Mouse (Mus musculus): Measurements from ENCODE around the gene Shisa9.
"Not testable (repeated sequence)": the region's sequence is repeated elsewhere in the genome, so short reads cannot be mapped to it uniquely, and the experiment has no call there.

Shisa9 gene

DNA sequence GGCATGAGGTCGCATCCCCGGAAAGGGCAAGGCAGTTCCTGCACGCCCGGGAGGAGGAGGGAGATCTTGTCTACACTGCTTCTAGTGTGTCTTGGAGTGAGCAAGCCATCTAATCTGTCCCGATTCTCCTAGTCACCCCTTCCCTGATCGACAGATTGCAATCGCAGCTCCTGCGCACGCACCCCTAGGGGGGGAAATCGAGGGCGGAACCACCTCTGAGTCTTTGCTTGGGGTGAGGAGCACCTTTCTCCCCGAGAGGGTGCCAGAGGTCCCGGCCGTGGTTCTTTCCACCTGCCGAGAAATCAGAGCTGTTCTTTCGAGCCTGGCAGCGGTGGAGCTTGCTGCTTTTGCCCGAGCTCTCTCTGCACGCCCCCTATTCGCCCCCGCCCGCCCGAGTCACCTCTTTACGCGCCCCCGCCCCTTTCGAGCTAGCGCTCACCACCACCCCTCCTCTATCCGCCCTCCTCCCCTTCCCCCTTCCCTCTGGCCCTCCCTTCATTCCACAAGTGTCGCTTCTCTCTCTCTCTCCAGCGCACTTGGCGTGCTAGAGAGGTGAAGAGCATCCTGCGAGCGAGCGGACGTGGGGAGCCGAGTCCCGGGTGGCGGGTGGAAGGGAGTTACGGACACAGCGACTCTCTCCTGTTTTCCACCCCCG is at the start of gene Shisa9:
Gene Shisa9, plus strand, starts transcription at position 498 of the 655 bp plus-strand sequence.
- no peak for DNase-seq (ENCODE audit: low read depth)

DNA sequence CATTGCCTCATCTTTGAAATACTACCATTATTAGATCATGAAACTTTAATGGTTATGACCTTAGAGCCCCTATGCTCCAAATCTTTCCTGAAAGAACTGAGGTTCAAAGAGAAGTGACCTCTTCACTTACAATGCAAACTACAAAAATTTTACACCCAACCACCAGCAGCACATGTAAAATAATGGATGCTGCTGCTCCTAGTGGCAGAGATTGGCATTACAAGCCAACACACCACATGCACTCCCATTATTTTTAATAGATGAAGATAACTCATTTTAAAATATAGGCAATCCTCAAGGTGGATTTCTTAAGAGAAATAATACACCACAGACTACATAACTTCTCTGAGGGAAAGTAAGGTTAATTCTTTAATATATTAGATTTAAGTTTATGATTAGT is 43.4 kb upstream of the Shisa9 start:
- peak; percentile 39 for DNase-seq (ENCODE audit: low read depth)

DNA sequence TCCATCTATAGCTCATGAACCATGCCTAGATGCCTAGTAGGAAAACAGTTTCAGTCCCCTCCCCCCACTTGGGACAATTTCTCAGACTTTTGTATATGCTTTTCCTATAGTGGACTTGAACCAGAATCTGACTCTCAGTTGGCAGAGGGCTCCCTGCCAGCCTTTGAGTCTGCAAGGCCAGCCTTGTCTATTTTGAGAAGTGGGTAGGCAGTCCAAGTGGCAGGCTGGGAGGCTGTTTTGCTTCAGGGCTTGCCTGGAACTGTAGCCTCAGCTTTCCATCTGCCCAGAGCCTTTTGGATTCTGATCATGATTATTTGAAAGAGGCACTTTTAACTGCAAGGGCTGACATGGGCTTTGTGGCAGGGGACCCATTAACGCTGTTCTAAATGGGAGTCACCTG is 23.2 kb upstream of the Shisa9 start:
- no peak for DNase-seq (ENCODE audit: low read depth)

DNA sequence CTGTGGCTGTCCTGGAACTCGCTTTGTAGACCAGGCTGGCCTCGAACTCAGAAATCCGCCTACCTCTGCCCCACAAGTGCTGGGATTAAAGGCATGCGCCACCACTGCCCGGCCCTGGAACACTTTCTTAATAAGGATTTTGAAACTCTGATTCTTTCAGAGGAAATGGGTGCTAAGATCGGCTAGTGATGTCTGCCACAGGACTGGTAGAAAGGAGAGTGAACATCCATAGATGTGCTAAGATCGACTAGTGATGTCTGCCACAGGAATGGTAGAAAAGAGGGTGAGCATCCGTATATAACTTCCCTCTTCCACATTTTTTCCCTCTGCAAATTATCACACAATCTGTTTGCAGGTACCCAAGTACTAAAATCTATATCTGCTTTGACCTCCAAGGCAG is 17.9 kb upstream of the Shisa9 start:
- DNase-seq (ENCODE audit: low read depth), result peak; percentile 4

DNA sequence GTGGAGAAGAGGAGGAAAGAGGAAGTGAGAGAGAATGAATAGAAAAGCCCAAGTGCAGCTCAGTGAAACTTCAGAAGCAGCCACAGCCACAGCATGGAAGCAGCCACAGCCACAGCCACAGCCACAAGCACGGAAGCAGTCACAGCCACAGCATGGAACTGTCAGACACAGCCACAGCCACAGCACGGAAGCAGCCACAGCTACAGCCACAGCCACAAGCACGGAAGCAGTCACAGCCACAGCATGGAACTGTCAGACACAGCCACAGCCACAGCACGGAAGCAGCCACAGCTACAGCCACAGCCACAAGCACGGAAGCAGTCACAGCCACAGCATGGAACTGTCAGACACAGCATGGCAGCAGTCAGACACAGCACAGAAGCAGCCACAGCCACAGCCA is 17.1 kb upstream of the Shisa9 start:
- DNase-seq (ENCODE audit: low read depth), result not testable (repeated sequence)

DNA sequence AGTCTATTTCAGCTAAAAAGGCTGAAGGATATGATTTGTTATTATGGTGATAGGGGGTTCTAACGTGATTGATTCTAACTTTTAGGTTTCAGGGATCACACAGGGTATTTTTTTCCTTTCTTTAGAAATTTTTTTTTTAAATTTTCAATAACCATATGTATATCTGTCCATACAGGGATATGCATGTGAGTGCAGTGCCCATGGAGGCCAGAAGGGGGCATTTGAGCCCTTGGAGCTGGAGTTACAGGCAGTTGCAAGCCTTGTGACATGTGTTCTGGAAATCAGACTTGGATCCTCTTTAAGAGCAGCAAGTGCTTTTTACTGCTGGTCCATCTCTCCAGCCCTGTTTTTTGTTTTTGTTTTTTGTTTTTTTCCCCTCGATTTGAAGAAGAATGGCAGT is 16.3 kb upstream of the Shisa9 start:
- DNase-seq (ENCODE audit: low read depth), result no peak

DNA sequence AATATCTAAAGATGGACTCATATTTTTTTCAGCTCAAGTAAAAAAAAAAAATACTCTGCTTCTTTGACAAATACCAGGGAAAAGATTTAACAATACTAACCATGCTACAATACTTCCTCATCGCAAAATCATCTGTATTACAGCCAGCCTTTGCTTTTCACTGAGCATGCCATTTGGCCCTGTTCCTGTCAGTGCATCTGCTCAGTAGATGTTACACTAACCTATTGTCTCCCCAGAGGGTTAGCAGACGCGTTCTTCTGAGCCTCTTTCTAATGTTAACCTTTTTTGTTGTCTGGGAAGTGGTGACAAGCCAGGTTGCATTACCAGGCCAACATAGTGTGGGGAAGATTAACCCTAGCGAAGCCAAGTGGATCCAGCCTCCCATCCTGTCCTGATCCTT is 10.2 kb upstream of the Shisa9 start:
- no peak for DNase-seq (ENCODE audit: low read depth)

DNA sequence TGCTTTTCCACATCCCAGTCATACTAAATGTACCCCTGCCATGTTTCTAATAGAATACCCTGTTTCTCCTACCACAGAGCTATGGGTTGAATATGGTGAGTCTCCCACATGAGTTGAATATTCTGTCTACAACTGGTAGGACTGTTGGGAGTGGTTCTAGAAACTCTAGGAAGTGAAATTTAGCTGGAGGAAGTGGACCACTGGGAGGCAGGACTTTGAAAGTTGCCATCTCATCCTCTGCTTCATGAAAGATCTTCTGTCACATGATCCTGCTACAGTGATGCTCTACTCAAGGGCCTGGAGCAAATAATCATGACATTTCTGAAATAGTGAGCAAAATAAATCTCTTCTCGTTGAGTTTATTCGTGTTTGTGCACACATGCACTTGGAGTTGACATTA is 7.2 kb upstream of the Shisa9 start:
- no peak for DNase-seq (ENCODE audit: low read depth)

DNA sequence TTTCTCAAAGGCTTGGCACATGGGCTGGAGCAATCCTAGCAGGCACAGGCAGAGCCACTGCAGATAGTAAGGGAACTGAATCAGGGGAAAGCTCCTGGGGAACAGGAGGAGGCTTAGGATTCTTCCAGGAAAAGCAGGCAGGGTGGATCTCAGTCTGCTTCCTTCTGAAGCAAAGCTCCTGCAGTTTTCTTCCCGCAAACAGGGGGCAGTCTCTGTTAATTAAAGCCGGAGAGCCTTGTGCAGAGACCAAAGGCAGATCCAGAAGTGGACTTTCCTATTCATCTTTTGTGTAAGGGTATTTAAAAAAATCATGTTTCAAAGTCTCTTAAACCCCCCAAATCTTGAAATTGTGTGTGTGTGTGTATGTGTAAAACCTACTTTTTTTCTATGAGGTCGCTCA is 3.1 kb upstream of the Shisa9 start:
- DNase-seq (ENCODE audit: low read depth), result peak; percentile 4

DNA sequence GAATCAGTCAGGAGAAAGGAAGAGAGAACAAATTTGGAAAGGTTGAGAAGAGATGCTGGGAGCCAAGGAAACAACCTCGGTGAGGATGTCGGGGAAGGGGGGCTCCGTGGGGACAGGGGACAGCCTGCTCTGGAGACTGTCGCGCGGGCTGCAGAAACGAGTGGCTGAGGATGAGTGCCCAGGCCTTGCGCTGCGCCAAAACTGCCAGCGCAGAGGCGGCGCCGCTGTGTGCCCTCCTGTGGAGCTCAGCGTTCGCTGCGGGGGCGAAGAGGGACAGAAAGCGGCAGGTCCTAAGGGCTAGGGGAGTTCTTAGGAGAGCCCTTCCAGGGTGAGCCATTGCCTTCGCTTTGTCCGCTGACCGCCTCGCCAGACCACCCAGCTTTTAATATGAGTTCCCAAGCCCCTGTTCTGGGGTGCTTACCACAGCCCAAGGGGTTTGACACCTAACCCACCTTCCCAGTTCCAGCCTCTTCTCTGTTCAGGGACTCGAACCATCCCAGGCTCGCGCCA is 752 bp upstream of the Shisa9 start:
- DNase-seq (ENCODE audit: low read depth), result no peak

DNA sequence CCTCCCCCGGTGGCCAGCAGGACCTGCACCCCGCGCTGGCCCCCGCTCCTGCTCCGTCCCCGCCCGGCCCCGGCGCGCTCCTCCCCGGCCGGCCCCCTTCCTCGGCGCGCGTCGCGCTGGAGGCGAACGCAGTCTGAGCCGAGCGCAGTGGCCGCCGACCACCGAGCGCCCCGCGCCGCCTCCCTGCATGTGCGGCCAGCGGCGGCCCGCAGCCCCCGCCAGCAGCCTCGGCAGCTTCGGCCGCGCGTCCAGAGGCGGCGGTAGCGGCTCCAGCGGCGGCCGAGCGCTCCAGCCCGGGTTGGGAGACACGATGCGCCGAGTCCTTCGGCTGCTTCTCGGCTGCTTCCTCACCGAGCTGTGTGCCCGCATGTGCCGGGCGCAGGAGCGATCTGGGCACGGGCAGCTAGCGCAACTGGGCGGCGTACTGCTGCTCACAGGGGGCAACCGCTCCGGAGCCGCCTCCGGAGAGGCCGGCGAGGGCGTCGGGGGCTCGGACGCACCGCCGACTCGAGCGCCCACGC is 418 bp downstream of the Shisa9 start:
- no peak for DNase-seq (ENCODE audit: low read depth)

DNA sequence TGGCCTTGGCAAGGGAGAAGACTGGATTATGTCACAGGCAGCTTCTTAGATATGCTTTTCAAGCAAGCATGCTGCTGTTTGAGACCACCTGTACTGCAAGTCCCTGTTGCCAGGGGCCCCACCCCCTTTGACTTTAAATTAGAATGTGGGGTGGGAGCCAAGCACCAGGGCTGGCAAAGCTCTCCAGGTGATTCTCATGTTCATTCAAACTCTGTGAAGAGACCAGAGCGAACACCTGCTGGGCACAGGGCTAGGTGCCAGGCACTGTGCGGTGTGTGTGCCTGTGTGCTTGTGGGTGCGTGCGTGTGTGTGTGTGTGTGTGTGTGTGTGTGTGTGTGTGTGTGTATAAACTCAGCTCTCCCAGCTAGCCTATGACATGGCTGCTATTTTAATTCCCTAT is 3.1 kb downstream of the Shisa9 start:
- DNase-seq (ENCODE audit: low read depth), result no peak

DNA sequence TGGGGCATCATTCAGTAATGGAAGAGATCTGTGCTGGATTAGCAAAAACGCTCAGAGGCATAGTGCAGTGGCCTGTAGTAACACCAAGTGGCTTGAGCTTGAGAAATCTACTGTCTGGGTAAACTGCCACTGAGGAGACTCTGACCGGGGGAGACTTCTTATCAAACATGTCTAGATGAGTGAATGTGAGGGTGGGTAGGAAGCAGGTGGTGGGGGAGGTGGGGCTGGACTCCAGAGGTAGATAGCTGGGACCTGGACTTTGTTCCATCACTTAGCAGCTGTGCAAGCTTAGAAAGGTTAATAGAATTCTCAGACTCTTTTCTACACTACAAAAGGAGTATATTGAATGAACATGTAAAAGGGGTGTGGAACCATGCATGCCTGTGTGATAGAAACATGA is 21.3 kb downstream of the Shisa9 start:
- DNase-seq (ENCODE audit: low read depth), result no peak

DNA sequence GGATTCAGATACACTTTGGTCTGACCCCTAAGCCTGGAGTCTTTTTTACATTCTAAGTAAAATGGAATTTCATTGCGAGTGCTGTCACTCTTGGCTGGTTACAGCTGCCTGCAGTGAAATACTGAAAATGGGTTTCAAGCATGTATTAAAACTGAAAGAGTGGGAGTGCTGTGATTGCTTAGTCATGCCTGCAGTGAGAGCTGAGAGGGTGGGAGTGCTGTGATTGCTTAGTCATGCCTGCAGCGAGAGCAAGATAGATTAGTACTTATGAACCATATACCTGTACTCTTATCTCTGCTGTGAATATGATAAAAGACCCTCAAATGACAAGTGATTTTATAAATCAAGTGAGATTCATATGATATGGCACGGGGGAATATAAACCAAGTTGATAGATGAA is 26.2 kb downstream of the Shisa9 start:
- DNase-seq (ENCODE audit: low read depth), result no peak

DNA sequence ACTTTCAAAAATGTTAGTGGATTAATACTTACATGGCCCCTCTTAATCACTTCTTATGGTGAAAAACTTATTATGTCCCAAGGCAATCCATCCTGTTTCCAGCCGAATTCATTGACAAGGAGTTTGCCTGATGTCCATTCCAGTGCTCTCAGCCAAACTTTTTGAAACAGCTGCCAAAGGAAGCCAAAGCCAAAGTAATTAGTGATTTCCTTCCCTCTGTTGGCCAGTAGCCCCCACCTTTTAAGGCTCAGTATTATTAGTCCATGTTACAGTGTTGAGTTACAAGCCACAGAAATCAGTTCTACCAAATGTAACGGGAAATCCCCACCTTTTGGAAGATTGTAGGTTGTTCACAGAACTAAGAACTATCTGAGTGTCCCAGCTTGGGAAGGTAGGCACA is 28.8 kb downstream of the Shisa9 start:
- DNase-seq (ENCODE audit: low read depth), result no peak

DNA sequence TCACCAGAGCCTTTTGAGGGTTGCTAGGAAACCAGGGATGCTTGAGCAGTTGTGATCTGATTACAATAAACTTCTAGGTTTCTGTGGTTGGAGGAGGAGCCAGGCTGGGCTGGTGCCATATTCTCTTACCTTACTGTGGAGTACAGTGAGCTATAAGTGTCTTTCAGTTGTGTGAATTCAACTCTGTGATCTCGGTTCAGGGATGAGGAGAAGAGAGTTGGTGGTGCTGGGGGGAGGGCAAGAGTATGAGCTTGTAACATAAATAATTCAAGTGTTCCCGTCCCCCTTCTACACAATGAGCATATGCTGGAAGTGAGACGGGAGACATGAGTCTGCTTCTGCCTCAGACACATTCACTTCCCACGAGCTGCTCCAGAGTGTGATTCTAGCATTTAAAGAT is 30.6 kb downstream of the Shisa9 start:
- DNase-seq (ENCODE audit: low read depth), result no peak

DNA sequence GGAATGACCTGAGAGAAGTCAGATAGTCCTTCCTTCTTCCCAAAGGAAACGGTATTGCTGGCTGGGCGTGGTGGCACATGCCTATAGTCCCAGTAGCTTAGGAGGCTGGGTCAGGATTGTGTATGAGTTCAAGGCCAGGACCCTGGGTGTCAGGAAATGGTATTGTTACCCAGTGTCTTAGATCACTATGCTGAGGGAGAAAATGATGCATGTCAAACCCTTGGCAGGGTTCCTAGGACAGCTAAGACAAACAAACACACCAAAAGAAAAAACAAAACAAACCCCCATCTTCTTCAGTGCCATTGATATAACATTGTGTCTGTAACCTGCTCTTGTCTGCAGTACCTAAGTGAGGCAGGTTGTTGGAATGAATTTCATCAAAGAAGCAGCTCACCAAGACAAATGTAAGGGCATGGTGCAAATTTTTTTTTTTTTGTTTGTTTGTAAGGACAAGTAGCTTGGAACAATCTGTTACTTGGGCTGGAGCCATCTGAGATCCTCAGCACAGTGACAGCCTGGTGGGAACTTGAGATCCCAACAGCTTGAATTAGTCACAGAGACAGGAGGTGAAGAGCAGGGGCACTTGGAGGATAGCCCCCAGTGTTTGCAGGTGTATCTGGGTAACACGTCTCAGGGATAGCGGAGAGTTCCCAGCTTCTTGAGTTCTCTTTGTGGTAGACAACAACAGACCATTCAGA is 34.2 kb downstream of the Shisa9 start:
- DNase-seq (ENCODE audit: low read depth), result no peak

DNA sequence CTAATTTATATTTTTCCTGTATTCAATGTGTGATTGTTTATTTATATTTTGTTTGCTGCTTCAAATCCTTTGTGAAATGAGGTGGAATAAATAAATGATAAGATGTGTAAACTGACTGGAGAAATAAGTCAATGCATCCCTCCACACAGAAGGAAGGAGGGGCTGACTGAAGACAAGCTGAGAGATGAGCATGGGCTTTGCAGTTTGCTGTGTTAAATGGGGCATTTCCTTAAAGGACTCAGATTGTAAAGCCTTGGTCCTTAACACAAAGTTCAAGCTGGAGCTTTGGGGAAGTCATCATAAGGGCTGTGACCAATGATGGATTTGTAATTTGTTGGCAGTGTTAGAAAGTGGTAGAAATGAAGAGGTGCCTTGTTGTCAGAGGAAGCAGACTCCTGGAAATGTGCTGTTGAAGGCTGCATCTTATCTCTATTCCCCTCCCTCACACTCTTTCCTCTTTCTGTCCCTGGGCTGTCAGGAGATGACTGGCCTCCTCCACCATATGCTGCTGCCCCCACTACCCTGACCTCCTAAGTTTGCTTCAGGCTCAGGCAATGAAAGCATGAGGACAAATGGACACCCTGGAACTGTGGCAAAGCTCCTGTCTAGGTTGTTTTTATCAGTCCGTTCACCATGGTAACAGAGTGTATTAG is 36.3 kb downstream of the Shisa9 start:
- peak; percentile 11 for DNase-seq (ENCODE audit: low read depth)

DNA sequence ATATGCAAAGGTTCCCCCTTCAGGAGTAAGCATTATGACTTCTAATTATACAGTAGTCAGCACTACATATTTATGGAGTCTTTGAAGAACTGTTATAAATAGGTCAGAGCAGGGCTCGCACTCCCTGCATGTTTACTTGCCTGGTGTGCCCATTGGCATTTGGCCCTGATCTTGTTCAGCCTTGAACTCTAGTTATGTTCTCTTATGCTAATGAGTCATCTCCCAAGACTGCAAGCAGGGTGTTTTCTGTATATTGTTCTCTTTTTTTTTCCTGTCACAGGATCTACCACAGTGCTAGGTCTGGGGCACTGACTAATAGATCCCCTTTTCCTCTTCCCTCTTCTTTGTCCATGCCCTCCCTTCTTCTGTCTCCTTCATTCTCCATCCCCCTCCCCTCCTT is 48.5 kb downstream of the Shisa9 start:
- DNase-seq (ENCODE audit: low read depth), result no peak

DNA sequence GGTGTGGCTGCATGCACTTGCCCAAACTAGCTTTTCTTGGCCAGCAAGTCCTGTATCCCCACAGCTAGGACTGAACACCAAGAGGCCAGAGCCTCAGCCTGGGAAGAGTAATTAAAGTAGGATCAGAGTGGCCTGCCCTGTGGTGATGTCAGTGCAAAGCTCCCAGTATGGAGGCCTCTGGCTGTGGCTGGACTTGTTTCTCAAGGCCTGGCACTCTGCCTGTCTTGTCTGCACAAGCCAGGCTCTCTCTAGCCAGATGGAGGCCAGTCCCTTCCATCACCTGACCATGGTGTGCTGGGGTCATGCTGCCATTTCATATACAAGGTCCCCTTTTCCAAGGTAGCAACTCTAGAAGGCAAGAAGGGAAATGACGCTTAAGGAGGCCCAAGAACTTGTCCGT is 51.0 kb downstream of the Shisa9 start:
- DNase-seq (ENCODE audit: low read depth), result no peak

DNA sequence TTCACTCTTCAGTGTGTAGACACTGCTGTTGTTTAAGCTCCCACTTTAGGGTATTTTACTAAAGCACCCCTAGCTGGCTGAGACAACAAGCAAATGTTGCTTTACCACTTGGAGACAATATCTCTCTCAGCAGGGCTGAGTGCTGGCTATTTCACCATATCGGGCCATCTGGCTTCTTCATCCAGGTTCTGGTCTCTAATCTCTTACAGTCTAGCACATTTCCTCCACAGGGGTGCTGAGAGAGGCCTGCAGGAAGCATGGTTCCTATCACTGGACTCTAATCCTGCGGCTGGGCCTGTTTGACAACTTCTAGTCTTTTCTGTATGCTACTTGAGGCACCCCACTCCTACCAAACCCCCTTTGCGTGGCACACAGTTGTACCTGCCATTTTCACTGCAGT is 51.7 kb downstream of the Shisa9 start:
- no peak for DNase-seq (ENCODE audit: low read depth)

DNA sequence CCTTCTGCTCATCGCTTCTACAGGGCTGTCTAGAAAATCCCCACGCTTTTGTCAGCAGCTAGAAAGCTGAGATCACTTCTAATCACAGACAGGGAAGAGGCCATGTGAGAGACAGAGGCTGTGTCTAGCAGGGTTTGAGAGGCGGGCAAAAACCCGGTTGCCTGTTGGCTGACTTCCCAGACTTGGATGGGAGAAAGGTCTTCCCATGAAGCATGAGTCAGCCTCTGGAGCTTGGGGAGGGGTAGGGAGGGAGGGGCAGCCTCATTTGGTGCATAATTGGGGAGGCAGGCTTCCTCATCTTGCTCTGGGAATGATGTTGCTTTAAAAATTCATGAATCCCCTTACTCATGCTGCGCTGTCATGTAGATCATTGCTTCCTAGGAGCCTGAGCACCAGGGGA is 57.0 kb downstream of the Shisa9 start:
- no peak for DNase-seq (ENCODE audit: low read depth)

DNA sequence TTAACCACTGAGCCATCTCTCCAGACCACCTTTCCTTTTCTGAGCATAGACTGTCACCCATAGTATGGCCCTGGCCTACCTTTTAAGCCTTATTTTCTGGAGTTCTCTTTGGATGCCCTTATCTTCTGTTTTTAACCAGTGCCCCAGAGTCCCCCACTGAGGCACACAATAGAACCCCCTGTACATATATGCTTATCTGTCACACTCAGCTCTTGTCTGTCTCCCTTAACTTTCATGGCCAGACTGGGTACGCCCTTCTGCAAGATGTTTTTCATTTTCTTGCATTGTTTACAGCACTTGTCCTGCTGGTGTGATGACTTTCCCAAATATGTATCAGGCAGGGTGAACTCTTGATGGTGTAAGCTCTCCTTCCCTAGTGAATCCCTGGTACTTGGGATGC is 68.1 kb downstream of the Shisa9 start:
- no peak for DNase-seq (ENCODE audit: low read depth)
